ENCODE assay signal across 22 mouse cellular contexts in genomic region chrX:6482268-6482667, GRCm38 (mm10).
DNase-seq lines count a peak whose midpoint lies in the region; ATAC-seq and TF ChIP-seq lines count a peak whose summit lies in the region.
"Had no signal": no experiment of that assay in that cellular context is flagged by ENCODE, and none has a peak within 500 bp of the region (broad histone marks: within the 10 kb centered on the region; RNA-seq: fewer than 3 reads in every experiment).

No protein-coding gene starts in this region.

- H3K4me3 ChIP-seq in forebrain, postnatal 0 days (ENCODE audit: low read depth, low read length) = no peak overlapping the region
- no peak overlapping the region for H3K4me3 ChIP-seq in forebrain, embryonic 13.5 days
- no peak overlapping the region for H3K4me3 ChIP-seq in kidney, postnatal 0 days (replicated peaks; ENCODE audit: low read depth, low read length)
- no peak overlapping the region for H3K4me3 ChIP-seq in kidney, embryonic 15.5 days (replicated peaks)
- no peak overlapping the region for H3K4me3 ChIP-seq in midbrain, embryonic 14.5 days (replicated peaks; ENCODE audit: low read depth, low read length)
- no peak overlapping the region for H3K4me3 ChIP-seq in midbrain, embryonic 16.5 days (ENCODE audit: low read depth, low read length)
- no peak overlapping the region for H3K4me3 ChIP-seq in stomach, postnatal 0 days (ENCODE audit: low read depth, low read length)
- H3K4me3 ChIP-seq: embryonic facial prominence, embryonic 12.5 days; forebrain, embryonic 15.5 days; heart, embryonic 13.5 days; hindbrain, embryonic 15.5 days; limb, embryonic 12.5 days; liver, embryonic 12.5 days; midbrain, embryonic 15.5 days had no signal

- H3K4me2 ChIP-seq in forebrain, postnatal 0 days (ENCODE audit: low read depth) = no peak overlapping the region
- H3K4me2 ChIP-seq in forebrain, embryonic 13.5 days = no peak overlapping the region
- H3K4me2 ChIP-seq in kidney, postnatal 0 days (ENCODE audit: low read length) = no peak overlapping the region
- H3K4me2 ChIP-seq in kidney, embryonic 15.5 days = no peak overlapping the region
- no peak overlapping the region for H3K4me2 ChIP-seq in midbrain, embryonic 14.5 days (ENCODE audit: low read length)
- no peak overlapping the region for H3K4me2 ChIP-seq in midbrain, embryonic 16.5 days (ENCODE audit: low read length)
- no peak overlapping the region for H3K4me2 ChIP-seq in stomach, postnatal 0 days (replicated peaks; ENCODE audit: low read depth)
- H3K4me2 ChIP-seq: embryonic facial prominence, embryonic 12.5 days; forebrain, embryonic 15.5 days; heart, embryonic 13.5 days; hindbrain, embryonic 15.5 days; limb, embryonic 12.5 days; liver, embryonic 12.5 days; lung, embryonic 14.5 days; midbrain, embryonic 15.5 days had no signal

- H3K9ac ChIP-seq in forebrain, postnatal 0 days = no peak overlapping the region
- H3K9ac ChIP-seq in forebrain, embryonic 13.5 days = no peak overlapping the region
- H3K9ac ChIP-seq in kidney, postnatal 0 days (ENCODE audit: low read depth, low read length) = no peak overlapping the region
- H3K9ac ChIP-seq in kidney, embryonic 15.5 days = no peak overlapping the region
- H3K9ac ChIP-seq in midbrain, embryonic 14.5 days (replicated peaks; ENCODE audit: low read length) = no peak overlapping the region
- no peak overlapping the region for H3K9ac ChIP-seq in midbrain, embryonic 16.5 days (ENCODE audit: low read depth, low read length)
- H3K9ac ChIP-seq in stomach, postnatal 0 days (ENCODE audit: low read length) = no peak overlapping the region
- H3K9ac ChIP-seq: embryonic facial prominence, embryonic 12.5 days; forebrain, embryonic 15.5 days; heart, embryonic 13.5 days; hindbrain, embryonic 15.5 days; limb, embryonic 12.5 days; liver, embryonic 12.5 days; lung, embryonic 14.5 days; midbrain, embryonic 15.5 days had no signal

- H3K4me1 ChIP-seq in forebrain, postnatal 0 days (ENCODE audit: insufficient read depth) = no peaks in the 10 kb centered on the region
- H3K4me1 ChIP-seq in forebrain, embryonic 13.5 days = no peaks in the 10 kb centered on the region
- no peaks in the 10 kb centered on the region for H3K4me1 ChIP-seq in kidney, postnatal 0 days (replicated peaks; ENCODE audit: insufficient read depth, low read length)
- no peaks in the 10 kb centered on the region for H3K4me1 ChIP-seq in kidney, embryonic 15.5 days
- no peaks in the 10 kb centered on the region for H3K4me1 ChIP-seq in midbrain, embryonic 14.5 days (ENCODE audit: control insufficient read depth, insufficient read depth, low read length)
- H3K4me1 ChIP-seq in midbrain, embryonic 16.5 days (ENCODE audit: control insufficient read depth, insufficient read depth, low read length) = no peaks in the 10 kb centered on the region
- no peaks in the 10 kb centered on the region for H3K4me1 ChIP-seq in stomach, postnatal 0 days (replicated peaks; ENCODE audit: control insufficient read depth, insufficient read depth)
- H3K4me1 ChIP-seq: forebrain, embryonic 15.5 days; hindbrain, embryonic 15.5 days; liver, embryonic 12.5 days; midbrain, embryonic 15.5 days had no signal

- no peak for ATAC-seq in forebrain, postnatal 0 days
- no peak for ATAC-seq in forebrain, embryonic 13.5 days
- no peak for ATAC-seq in kidney, postnatal 0 days (replicated peaks; ENCODE audit: low FRiP score, low read depth)
- no peak for ATAC-seq in kidney, embryonic 15.5 days (replicated peaks; ENCODE audit: low FRiP score)
- ATAC-seq in midbrain, embryonic 14.5 days (ENCODE audit: low FRiP score, low TSS enrichment) = no peak
- no peak for ATAC-seq in midbrain, embryonic 16.5 days
- no peak for ATAC-seq in stomach, postnatal 0 days (ENCODE audit: low FRiP score, low TSS enrichment)
- ATAC-seq: forebrain, embryonic 15.5 days; liver, embryonic 12.5 days; midbrain, embryonic 15.5 days had no signal

- H3K27ac ChIP-seq in forebrain, postnatal 0 days (ENCODE audit: low read depth, low read length) = no peak overlapping the region
- H3K27ac ChIP-seq in forebrain, embryonic 13.5 days = no peak overlapping the region
- no peak overlapping the region for H3K27ac ChIP-seq in kidney, postnatal 0 days
- H3K27ac ChIP-seq in kidney, embryonic 15.5 days = no peak overlapping the region
- no peak overlapping the region for H3K27ac ChIP-seq in midbrain, embryonic 14.5 days (replicated peaks; ENCODE audit: low read depth, low read length)
- no peak overlapping the region for H3K27ac ChIP-seq in midbrain, embryonic 16.5 days (ENCODE audit: low read length)
- H3K27ac ChIP-seq in stomach, postnatal 0 days (replicated peaks) = no peak overlapping the region
- H3K27ac ChIP-seq: embryonic facial prominence, embryonic 12.5 days; forebrain, embryonic 15.5 days; heart, embryonic 13.5 days; hindbrain, embryonic 15.5 days; limb, embryonic 12.5 days; liver, embryonic 12.5 days; midbrain, embryonic 15.5 days had no signal

- TF ChIP-seq EP300 in stomach, postnatal 0 days (optimal IDR thresholded peaks at IDR 0.05) = no peak

- H3K9me3 ChIP-seq in forebrain, postnatal 0 days (ENCODE audit: low read length) = no peaks in the 10 kb centered on the region
- H3K9me3 ChIP-seq in forebrain, embryonic 13.5 days (replicated peaks) = no peaks in the 10 kb centered on the region
- H3K9me3 ChIP-seq in kidney, postnatal 0 days (replicated peaks; ENCODE audit: low read length) = no peaks in the 10 kb centered on the region
- no peaks in the 10 kb centered on the region for H3K9me3 ChIP-seq in kidney, embryonic 15.5 days (replicated peaks)
- H3K9me3 ChIP-seq in midbrain, embryonic 14.5 days (ENCODE audit: control insufficient read depth, low read length) = no peaks in the 10 kb centered on the region
- H3K9me3 ChIP-seq in midbrain, embryonic 16.5 days (replicated peaks; ENCODE audit: control insufficient read depth, low read length, poor library complexity, severe bottlenecking) = no peaks in the 10 kb centered on the region
- H3K9me3 ChIP-seq in stomach, postnatal 0 days (ENCODE audit: control insufficient read depth, low read length) = no peaks in the 10 kb centered on the region
- H3K9me3 ChIP-seq: embryonic facial prominence, embryonic 12.5 days; forebrain, embryonic 15.5 days; heart, embryonic 13.5 days; hindbrain, embryonic 15.5 days; limb, embryonic 12.5 days; liver, embryonic 12.5 days; midbrain, embryonic 15.5 days had no signal

- WGBS in forebrain, postnatal 0 days = 81% methylated on average over 4 of the region's 4 CpGs
- 54% methylated on average over 2 of the region's 4 CpGs for WGBS in forebrain, embryonic 13.5 days
- WGBS in kidney, postnatal 0 days = 80% methylated on average over 4 of the region's 4 CpGs
- WGBS in kidney, embryonic 15.5 days = 80% methylated on average over 4 of the region's 4 CpGs
- WGBS in midbrain, embryonic 14.5 days = 79% methylated on average over 4 of the region's 4 CpGs
- WGBS in midbrain, embryonic 16.5 days = 85% methylated on average over 4 of the region's 4 CpGs
- 85% methylated on average over 4 of the region's 4 CpGs for WGBS in stomach, postnatal 0 days

- no peaks in the 10 kb centered on the region for H3K27me3 ChIP-seq in forebrain, postnatal 0 days (ENCODE audit: insufficient read depth, low read length)
- no peaks in the 10 kb centered on the region for H3K27me3 ChIP-seq in forebrain, embryonic 13.5 days
- no peaks in the 10 kb centered on the region for H3K27me3 ChIP-seq in kidney, postnatal 0 days (ENCODE audit: insufficient read depth, low read length)
- H3K27me3 ChIP-seq in kidney, embryonic 15.5 days = no peaks in the 10 kb centered on the region
- no peaks in the 10 kb centered on the region for H3K27me3 ChIP-seq in midbrain, embryonic 14.5 days (ENCODE audit: control insufficient read depth, insufficient read depth, low read length)
- H3K27me3 ChIP-seq in midbrain, embryonic 16.5 days (ENCODE audit: control insufficient read depth, insufficient read depth, low read depth, low read length) = no peaks in the 10 kb centered on the region
- no peaks in the 10 kb centered on the region for H3K27me3 ChIP-seq in stomach, postnatal 0 days (ENCODE audit: control insufficient read depth, insufficient read depth, low read length)
- H3K27me3 ChIP-seq: embryonic facial prominence, embryonic 12.5 days; forebrain, embryonic 15.5 days; heart, embryonic 13.5 days; hindbrain, embryonic 15.5 days; limb, embryonic 12.5 days; liver, embryonic 12.5 days; midbrain, embryonic 15.5 days had no signal

- H3K36me3 ChIP-seq in forebrain, postnatal 0 days (ENCODE audit: insufficient read depth) = no peaks in the 10 kb centered on the region
- no peaks in the 10 kb centered on the region for H3K36me3 ChIP-seq in forebrain, embryonic 13.5 days (ENCODE audit: poor library complexity, severe bottlenecking)
- no peaks in the 10 kb centered on the region for H3K36me3 ChIP-seq in kidney, postnatal 0 days (ENCODE audit: insufficient read depth, low read length)
- H3K36me3 ChIP-seq in kidney, embryonic 15.5 days = no peaks in the 10 kb centered on the region
- H3K36me3 ChIP-seq in midbrain, embryonic 14.5 days (ENCODE audit: control insufficient read depth, insufficient read depth, low read length) = no peaks in the 10 kb centered on the region
- no peaks in the 10 kb centered on the region for H3K36me3 ChIP-seq in midbrain, embryonic 16.5 days (ENCODE audit: control insufficient read depth, insufficient read depth, low read length)
- H3K36me3 ChIP-seq in stomach, postnatal 0 days (ENCODE audit: control insufficient read depth, insufficient read depth, low read length) = no peaks in the 10 kb centered on the region
- H3K36me3 ChIP-seq: embryonic facial prominence, embryonic 12.5 days; forebrain, embryonic 15.5 days; heart, embryonic 13.5 days; hindbrain, embryonic 15.5 days; limb, embryonic 12.5 days; liver, embryonic 12.5 days; midbrain, embryonic 15.5 days had no signal

- no peak for DNase-seq in forebrain, postnatal 0 days
- DNase-seq in kidney, postnatal 0 days (ENCODE audit: low spot score) = no peak
- DNase-seq in midbrain, embryonic 14.5 days = peak; percentile 21
- DNase-seq in stomach, postnatal 0 days (ENCODE audit: low spot score) = no peak
- DNase-seq in adrenal gland, postnatal 25 days = no peak
- DNase-seq: adrenal gland, postnatal 10 days; B cell, adult 2 months; cerebellum, adult 9-10 months; heart, postnatal 4 days; kidney, adult 2 months; lung, embryonic 14.5 days; right cerebral cortex, postnatal 4 days had no signal

- TF ChIP-seq CTCF in forebrain, postnatal 0 days (IDR thresholded peaks at IDR 0.05; ENCODE audit: low read depth) = peak; percentile 29
- TF ChIP-seq CTCF in kidney, postnatal 0 days (IDR thresholded peaks at IDR 0.05; ENCODE audit: low read depth) = peak; percentile 21; the same call in 1 of the 2 replicates
- TF ChIP-seq CTCF in stomach, postnatal 0 days (IDR thresholded peaks at IDR 0.05; ENCODE audit: low read depth) = peak; percentile 25
